Mouse (Mus musculus) bone marrow macrophage, adult 2 months (primary cell): ENCODE results near the gene Pld1.

ENCODE experiments used
- CTCF ChIP-seq: IDR thresholded peaks from 2 replicates; pipeline ENCODE4 v1.5.1; 2012; ENCODE audit warnings: low read depth, mild to moderate bottlenecking, low read length, moderate library complexity
- POLR2A ChIP-seq: IDR thresholded peaks from 2 replicates; pipeline ENCODE4 v1.6.1; 2012; ENCODE audit warnings: mild to moderate bottlenecking, low read depth, low read length, borderline replicate concordance

- TF ChIP-seq POLR2A: no peak
- TF ChIP-seq CTCF: no peak
Observed at GRCm38 (mm10) chr3:28149656-28150256, 211.3 kb downstream of the Pld1 start.
